Mouse (Mus musculus) megakaryocyte, embryonic 14.5 days (primary cell): ENCODE measurements around the gene Arl8a.

Source experiments
- FLI1 ChIP-seq: IDR thresholded peaks from 2 replicates; pipeline ENCODE4 v1.6.1; 2012; ENCODE audit warnings: low read length, inconsistent platforms, mixed read lengths
- GATA1 ChIP-seq: IDR thresholded peaks from 3 replicates; pipeline ENCODE4 v1.6.1; 2012; ENCODE audit warnings: mixed read lengths, low read length, inconsistent platforms, borderline replicate concordance

DNA sequence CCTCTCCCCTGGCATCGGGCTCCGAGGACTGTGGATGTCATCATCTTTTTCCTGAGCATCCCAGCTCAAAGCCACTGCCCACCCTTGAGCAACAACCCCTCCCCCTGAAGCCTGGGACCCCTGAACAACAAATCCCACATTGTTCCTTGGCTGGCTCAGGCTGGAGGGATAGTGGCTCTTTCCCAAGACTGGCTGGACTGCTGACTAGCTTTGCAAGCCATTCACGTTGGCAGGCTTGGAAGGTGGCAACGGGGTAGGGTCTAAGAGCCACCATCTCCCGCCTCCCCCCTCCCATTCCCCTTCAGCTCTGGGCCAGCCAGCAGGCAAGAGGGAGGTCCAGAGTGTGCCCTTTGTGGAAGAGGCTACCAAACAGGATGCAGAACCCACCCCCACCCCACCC, 12.0 kb downstream of the Arl8a start:
- TF ChIP-seq GATA1: no peak
- TF ChIP-seq FLI1: no peak
